Mouse (Mus musculus) adrenal gland, postnatal 36 days (tissue): ENCODE results near the gene Fbxo22. TPM values are rescaled to one million over a fixed set of nuclear protein-coding genes. Genes with fewer than 3 reads are reported as not detected.

Experiments
- total RNA-seq, 2 experiments: library from RNA; stranded (reverse); gene quantifications; 2 replicates each; pipeline ENCODE4 v1.2.3; 2021

Fbxo22 gene
- total RNA-seq, 2 experiments from 2014 or later, result 35.8 to 36.8 TPM

Other genes starting within 250 kb of the Fbxo22 start
- gene Chrna5, start 228.0 kb upstream of the Fbxo22 start, total RNA-seq, result under 1 TPM; 0.33 to 0.56 TPM
- 1 to 10 TPM; 8.5 to 9.9 TPM for gene Chrna3, start 182.4 kb upstream of the Fbxo22 start, total RNA-seq
- 1 to 10 TPM; 5.2 to 6.6 TPM for gene Chrnb4, start 160.1 kb upstream of the Fbxo22 start, total RNA-seq
- gene Ube2q2, start 60.1 kb upstream of the Fbxo22 start, total RNA-seq, result 10 to 100 TPM; 48.2 to 55.3 TPM
- gene Nrg4, start 117.9 kb downstream of the Fbxo22 start, total RNA-seq, result 10 to 100 TPM; 23.8 to 31.0 TPM
- under 1 TPM; 0.40 to 0.63 TPM for gene Tmem266, start 118.0 kb downstream of the Fbxo22 start, total RNA-seq